Mouse (Mus musculus) thymus, adult 2 months (tissue): ENCODE data around the gene B3gntl1. TPM values are rescaled to one million over a fixed set of nuclear protein-coding genes. Genes with fewer than 3 reads are reported as not detected.

Experiments used
- DNase-seq: peaks from one replicate; pipeline ENCODE4 v3.0.0; 2021
- H3K27ac ChIP-seq: fragments of 200-500 bp; 2 replicates; pipeline ENCODE4 v1.5.1; 2012; ENCODE audit warnings: low read length, control low read depth; ENCODE audit not compliant: control insufficient read depth, insufficient read depth
- H3K27me3 ChIP-seq: fragments of 200-500 bp; 2 replicates; pipeline ENCODE4 v1.6.1; 2012; ENCODE audit warnings: mild to moderate bottlenecking, low read length, moderate library complexity, mixed read lengths; ENCODE audit not compliant: control insufficient read depth, insufficient read depth
- H3K36me3 ChIP-seq: fragments of 200-500 bp; 2 replicates; pipeline ENCODE4 v1.6.1; 2012; ENCODE audit warnings: mild to moderate bottlenecking, low read length, moderate library complexity; ENCODE audit not compliant: control insufficient read depth, insufficient read depth
- H3K4me1 ChIP-seq: fragments of 200-500 bp; replicated peaks from 2 replicates; pipeline ENCODE4 v1.6.1; 2012; ENCODE audit warnings: low read length; ENCODE audit not compliant: control insufficient read depth, insufficient read depth
- H3K4me3 ChIP-seq: fragments of 200-500 bp; 2 replicates; pipeline ENCODE4 v1.5.1; 2012; ENCODE audit warnings: mild to moderate bottlenecking, low read length, control low read depth, moderate library complexity; ENCODE audit not compliant: control insufficient read depth, insufficient read depth
- CTCF ChIP-seq: fragments of 200-500 bp; IDR thresholded peaks from 2 replicates; pipeline ENCODE4 v1.5.1; 2012; ENCODE audit warnings: mild to moderate bottlenecking, control low read depth, low read length, moderate library complexity, borderline replicate concordance; ENCODE audit not compliant: control insufficient read depth, poor library complexity, insufficient read depth; ENCODE audit errors: extremely low read depth
- POLR2A ChIP-seq: fragments of 200-500 bp; IDR thresholded peaks from 2 replicates; pipeline ENCODE4 v1.6.1; 2012; ENCODE audit warnings: mild to moderate bottlenecking, low read length, control low read depth, moderate library complexity; ENCODE audit not compliant: control insufficient read depth, poor library complexity, insufficient read depth; ENCODE audit errors: extremely low read depth
- WGBS: fragments of 180-500 bp; shearing (Covaris S2); methylation state at CpG from one replicate; pipeline ENCODE4 v1.1.7; 2018; 5-methylcytosine and 5-hydroxymethylcytosine counted together
- polyA plus RNA-seq: library from polyadenylated mRNA; depleted of rRNA; stranded (reverse); fragments of >200 nt; gene quantifications from 2 replicates; pipeline ENCODE4 v1.2.3, GENCODE M21; 2012; rRNA removed

The B3gntl1 gene
- polyA plus RNA-seq, 1 experiment, result 6.8 TPM

- no peaks in the 10 kb centered on the region for H3K4me1 ChIP-seq
- TF ChIP-seq CTCF (no peak), POLR2A (no peak)
- DNase-seq, result no peak
These were observed 56.5 kb downstream of the B3gntl1 start for GRCm38 (mm10) chr11:121616501-121616900.

DNA sequence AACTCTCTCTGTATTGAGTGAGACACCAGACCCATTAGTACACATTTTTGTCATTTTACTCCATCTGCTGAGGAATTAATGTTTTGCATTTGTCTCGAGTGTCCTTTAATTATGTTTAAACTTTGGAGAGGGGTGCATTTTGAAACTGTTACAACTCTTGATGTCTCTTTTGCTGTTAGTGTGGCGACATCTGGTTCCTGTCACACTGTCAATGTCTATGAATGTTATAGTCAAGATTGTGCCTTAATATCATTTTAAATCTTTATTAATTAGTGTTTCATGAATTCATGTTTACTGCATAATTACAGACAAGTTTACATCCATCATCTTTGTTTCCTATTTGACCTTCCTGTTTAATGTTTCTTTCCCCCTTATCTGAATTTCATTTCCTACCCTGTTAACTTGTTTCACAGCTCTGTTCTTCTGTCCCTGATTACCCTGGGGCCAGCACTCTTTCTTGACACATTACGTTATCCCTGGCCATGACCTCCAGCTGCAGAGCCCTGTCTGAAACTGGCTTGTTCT is 56.9 kb downstream of the B3gntl1 start:
- peaks cover 21% of the 10 kb centered on the region for H3K36me3 ChIP-seq
- 94% methylated on average over 3 of the region's 3 CpGs for WGBS
- no peak for TF ChIP-seq POLR2A
- TF ChIP-seq CTCF, result no peak
- no peak overlapping the region for H3K4me3 ChIP-seq
- no peak overlapping the region for H3K27ac ChIP-seq
- no peaks in the 10 kb centered on the region for H3K27me3 ChIP-seq
- DNase-seq, result no peak
- H3K4me1 ChIP-seq, result no peaks in the 10 kb centered on the region

More at GRCm38 (mm10) chr11:121616501-121616900, 56.5 kb downstream of the B3gntl1 start:
- Histone ChIP-seq H3K36me3 (peaks cover 18% of the 10 kb centered on the region), H3K27ac (no peak overlapping the region), H3K4me3 (no peak overlapping the region), H3K27me3 (no peaks in the 10 kb centered on the region)

DNA sequence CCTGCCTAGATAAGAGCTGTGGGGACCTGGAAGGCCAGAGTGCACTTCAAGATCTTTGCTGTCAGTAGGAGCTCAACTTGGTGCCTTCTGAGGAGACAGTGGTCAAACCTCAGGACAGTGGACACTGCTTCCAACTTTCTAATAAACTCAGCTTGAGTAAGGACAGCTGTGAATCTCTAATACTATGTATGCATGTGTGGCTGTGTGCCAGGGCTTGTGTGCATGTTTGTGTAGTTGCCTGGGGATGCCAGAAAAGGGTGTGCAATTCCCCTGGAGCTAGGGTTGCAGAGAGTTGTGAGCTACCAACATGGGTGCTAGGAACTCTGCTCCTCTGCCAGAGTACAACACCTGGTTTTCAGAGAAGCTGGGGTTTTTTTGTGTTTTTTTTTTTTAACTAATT is 62.0 kb downstream of the B3gntl1 start:
- Histone ChIP-seq H3K27me3 (no peaks in the 10 kb centered on the region), H3K36me3 (peaks cover 13% of the 10 kb centered on the region)
- TF ChIP-seq CTCF (no peak), POLR2A (no peak)

GRCm38 (mm10) chr11:121605604-121606003 is 67.3 kb downstream of the B3gntl1 start:
- DNase-seq, result no peak
- TF ChIP-seq POLR2A, result no peak
- TF ChIP-seq CTCF, result no peak
- Histone ChIP-seq H3K27ac (no peak overlapping the region), H3K27me3 (no peaks in the 10 kb centered on the region), H3K36me3 (peaks cover 10% of the 10 kb centered on the region; the same call in 1 of the 2 replicates), H3K4me1 (peaks cover 7% of the 10 kb centered on the region), H3K4me3 (no peak overlapping the region)
- WGBS, result 33% methylated on average over 6 of the region's 6 CpGs

More for the DNA sequence above, 62.0 kb downstream of the B3gntl1 start:
- Histone ChIP-seq H3K4me1 (peaks cover 3% of the 10 kb centered on the region), H3K27ac (no peak overlapping the region), H3K4me3 (no peak overlapping the region)
- no peak for DNase-seq

DNA sequence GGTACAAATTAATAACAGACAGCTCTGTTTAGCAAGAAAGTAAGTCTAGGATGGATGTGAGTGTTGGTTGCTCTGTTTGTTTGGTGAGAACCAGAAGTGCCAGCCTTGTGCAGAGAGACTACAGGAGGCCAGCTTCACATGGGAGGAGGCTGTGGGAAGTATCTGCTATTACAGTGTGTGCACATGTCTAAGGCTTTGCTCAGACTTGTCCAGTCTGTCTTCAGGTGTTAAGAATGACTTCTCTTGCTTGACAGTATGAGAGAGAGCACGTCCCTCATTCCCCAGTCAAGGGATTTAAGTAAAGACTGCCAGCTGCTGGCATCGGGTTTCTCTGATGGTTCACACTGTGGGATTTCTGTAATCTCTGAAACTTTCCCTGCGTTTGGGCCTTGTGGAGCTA is 71.5 kb downstream of the B3gntl1 start:
- Histone ChIP-seq H3K27ac (no peak overlapping the region), H3K4me3 (no peak overlapping the region), H3K4me1 (peaks cover 7% of the 10 kb centered on the region), H3K27me3 (no peaks in the 10 kb centered on the region), H3K36me3 (peaks cover 17% of the 10 kb centered on the region)
- no peak for TF ChIP-seq POLR2A
- no peak for TF ChIP-seq CTCF
- 93% methylated on average over 3 of the region's 3 CpGs for WGBS
- no peak for DNase-seq

DNA sequence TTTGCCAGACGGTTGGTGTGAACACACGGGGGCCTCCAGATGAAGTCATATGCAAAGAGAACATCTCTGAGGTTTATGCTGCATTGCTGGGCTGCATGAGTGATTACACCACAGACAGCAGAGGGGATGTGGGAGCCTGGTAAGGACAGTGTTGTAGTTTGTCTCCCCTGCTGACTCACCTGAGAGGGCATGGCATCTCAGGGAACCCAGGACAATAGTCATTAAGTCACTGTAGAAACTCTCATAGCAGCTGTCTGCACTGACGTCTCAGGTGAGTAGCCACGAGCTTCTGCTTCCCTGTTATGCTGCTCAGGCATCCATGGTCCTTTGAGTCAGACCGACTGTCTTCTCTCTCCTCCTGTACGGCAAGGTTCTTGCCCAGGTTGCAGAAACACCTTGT is 75.7 kb downstream of the B3gntl1 start:
- Histone ChIP-seq H3K4me1 (no peaks in the 10 kb centered on the region), H3K4me3 (no peak overlapping the region), H3K36me3 (peaks cover 7% of the 10 kb centered on the region), H3K27ac (no peak overlapping the region), H3K27me3 (no peaks in the 10 kb centered on the region)
- no peak for DNase-seq
- no peak for TF ChIP-seq CTCF
- no peak for TF ChIP-seq POLR2A
- 95% methylated on average over 6 of the region's 6 CpGs for WGBS

GRCm38 (mm10) chr11:121581856-121582255 is 91.1 kb downstream of the B3gntl1 start:
- TF ChIP-seq CTCF, result no peak
- TF ChIP-seq POLR2A, result no peak
- no peak for DNase-seq
- peaks cover 7% of the 10 kb centered on the region; the same call in 1 of the 2 replicates for H3K36me3 ChIP-seq
- no peaks in the 10 kb centered on the region for H3K4me1 ChIP-seq
- no peak overlapping the region for H3K27ac ChIP-seq
- H3K27me3 ChIP-seq, result no peaks in the 10 kb centered on the region
- no peak overlapping the region for H3K4me3 ChIP-seq

Other genes with a start within 250 kb of the B3gntl1 start
- gene Fn3k, start 238.2 kb downstream of the B3gntl1 start, polyA plus RNA-seq, result 7.0 and 9.5 TPM in 2 replicates
- 86.5 and 90.0 TPM in 2 replicates for gene Tbcd, start 221.2 kb downstream of the B3gntl1 start, polyA plus RNA-seq
- 2.3 and 2.4 TPM in 2 replicates for gene Zfp750, start 153.8 kb downstream of the B3gntl1 start, polyA plus RNA-seq
- gene Metrnl, start 28.4 kb upstream of the B3gntl1 start, polyA plus RNA-seq, result 15.2 and 17.6 TPM in 2 replicates
- 0.04 TPM in 1 of 2 replicates, not detected in the other for gene Ptchd3, start 157.1 kb upstream of the B3gntl1 start, polyA plus RNA-seq